Mouse (Mus musculus) telencephalon, adult 2 months (tissue): Measurements from ENCODE around the gene Cux2.

ENCODE experiments used
- DNase-seq: peaks from one replicate; pipeline ENCODE4 v3.0.0-alpha.2; 2011; ENCODE audit warnings: low read depth, low spot score

The Cux2 gene

DNA sequence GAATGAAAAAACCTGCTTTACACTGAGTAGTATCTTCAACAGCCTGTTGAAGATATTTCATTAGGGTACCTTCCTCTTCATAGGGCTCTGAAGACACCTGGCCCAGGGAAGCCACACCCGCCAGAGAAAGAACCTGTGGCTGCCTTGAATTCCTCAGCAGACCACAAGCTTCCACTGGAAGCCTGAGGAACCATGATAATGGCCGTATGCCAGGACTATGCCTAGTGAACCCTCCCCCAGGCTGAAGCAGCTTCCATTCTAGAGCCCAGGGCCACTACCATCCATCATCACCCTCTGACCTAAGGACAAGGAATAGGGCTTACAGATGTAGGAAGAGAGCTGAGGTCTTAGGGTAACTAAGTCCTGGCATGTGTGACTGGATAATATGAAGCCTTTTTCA is 229.7 kb downstream of the Cux2 start:
- DNase-seq: no peak

DNA sequence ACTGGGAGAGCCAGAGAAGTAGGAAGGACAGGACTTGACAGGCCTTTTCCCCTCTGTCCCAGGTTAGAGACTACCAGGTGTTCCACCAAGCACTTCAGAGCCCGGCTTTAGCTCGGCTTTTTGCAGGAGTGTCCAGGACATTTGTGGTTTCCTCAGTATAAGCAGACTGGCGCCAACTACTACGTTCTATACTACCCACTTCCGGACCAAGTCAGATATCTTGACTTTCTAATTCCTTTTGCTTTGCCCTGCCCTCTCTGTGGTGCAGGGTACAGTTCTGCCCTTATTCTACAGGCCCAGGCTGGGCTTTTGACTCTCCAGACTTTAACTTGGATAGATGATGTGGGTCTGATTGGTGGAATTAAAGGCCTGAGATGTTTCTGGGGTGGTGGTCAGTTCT is 230.3 kb downstream of the Cux2 start:
- no peak for DNase-seq

DNA sequence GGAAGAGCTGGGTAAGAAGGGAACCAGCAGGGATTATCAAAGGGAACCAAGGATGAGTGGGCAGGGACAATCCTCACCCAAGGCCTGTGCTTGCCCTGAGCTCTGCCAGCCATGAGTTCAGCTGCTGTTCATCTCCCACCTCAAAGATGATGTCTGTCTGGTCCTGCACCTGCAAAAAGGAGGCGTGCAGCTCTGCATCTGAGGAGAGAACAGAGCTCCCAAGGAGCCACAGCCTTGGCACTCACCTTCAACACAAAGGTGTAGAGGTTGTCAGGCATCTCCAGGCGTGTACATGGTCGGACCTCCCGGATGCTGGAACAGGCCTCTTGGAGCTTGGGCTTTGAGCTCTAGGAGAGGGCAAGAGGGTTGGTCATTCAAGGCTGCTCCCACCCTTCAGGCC is 231.0 kb downstream of the Cux2 start:
- no peak for DNase-seq

DNA sequence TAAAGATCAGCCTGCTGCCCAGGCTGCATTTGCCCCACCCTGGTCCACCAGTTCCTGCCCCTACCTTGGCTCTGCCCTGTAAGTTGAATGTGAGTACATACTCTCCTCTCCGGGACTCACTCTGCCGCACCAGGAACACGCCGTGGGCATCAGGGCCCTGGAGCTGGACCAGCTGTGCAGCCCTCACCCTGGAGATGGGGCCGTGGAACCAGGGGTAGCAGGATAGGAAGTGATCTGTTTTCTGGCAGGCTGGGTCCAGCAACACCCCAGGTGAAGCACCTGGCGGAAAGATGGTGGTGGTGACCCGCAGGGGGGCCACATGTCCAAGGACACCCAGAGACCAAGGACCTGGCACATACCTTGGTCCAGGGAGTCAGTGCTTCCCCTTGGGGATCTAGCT is 231.5 kb downstream of the Cux2 start:
- no peak for DNase-seq

DNA sequence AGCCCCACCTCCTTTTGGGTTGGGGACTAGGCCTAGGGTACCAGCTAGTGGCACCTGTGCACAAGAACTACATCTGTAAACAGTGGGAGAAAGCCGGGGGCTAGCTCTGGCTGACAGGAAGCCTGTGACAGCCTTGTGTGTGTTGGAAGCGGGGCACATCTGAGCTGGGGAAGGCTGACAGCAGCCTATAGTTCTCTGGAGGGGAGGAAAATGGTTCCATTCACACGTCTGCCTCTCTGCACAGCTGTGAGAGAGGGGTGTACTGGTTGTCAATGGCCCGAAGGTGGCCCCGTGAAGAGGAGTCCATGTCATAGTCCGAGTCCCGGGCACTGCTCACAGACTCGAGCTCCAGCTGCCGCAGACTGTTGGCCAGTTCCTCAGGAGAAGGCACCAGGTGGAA is 232.4 kb downstream of the Cux2 start:
- DNase-seq: no peak

DNA sequence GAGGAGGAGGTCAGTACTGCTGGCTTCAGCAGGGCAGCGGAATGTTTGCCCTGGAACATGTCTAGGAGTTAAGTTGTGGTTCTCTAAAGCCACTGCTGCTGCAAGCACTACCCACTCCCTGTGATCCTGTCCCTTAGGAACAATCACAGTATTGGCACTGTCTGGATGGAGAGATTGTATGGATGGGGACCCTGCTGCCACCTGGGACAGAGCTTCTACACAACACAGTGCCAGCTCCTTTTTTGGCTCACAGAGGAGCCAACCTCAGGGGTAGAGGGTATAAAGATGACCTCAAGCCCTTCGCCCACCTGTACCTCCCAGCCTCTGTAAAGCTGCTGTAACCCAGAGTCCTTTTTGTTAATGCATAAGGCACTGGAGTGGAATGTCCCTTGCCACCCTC is 233.3 kb downstream of the Cux2 start:
- no peak for DNase-seq

DNA sequence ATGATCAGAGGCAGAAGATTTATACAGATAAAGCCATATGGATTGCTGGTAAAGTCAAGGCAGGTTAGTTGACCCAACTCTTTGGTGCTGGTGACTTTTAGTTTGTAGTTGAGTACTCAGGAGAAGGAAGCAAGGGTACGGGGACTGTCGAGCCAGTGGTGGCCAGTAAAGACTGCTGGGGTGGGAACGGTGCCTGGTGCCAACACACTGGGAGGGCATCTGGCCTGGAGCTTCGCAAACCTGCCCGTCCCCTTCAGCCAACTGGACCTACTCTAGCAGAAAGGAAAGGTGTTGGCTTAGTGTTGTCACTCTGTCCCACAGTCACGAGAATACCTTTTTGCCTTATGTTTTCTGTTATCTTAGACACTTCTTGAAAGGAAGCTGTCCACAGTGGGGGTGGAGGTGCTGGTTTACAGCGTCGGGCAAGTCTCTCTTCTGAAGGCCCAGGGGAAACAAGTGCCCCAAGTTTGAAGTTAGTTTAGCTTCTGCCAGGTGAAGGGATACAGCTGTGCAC is 234.0 kb downstream of the Cux2 start:
- DNase-seq: no peak

DNA sequence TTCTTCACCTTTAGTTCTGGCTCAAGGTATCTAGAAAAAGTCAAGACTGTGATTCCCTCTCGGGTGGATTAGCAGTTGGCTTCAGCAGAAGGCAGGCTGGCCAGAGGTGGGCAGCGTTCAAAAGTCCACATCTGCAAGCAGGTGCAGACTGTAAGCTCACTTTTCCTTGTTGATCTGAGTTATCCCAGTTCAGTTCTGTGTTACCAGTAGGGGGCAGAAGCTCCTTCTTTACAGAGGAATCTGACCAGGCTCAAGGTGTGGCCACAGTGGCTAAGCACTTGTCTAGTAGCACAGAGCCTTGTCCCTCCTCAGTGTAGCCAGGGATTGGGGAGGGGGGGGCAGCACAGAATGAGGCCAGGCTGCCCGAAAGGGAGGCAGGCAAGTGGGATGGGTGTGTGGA is 234.8 kb downstream of the Cux2 start:
- DNase-seq: no peak

DNA sequence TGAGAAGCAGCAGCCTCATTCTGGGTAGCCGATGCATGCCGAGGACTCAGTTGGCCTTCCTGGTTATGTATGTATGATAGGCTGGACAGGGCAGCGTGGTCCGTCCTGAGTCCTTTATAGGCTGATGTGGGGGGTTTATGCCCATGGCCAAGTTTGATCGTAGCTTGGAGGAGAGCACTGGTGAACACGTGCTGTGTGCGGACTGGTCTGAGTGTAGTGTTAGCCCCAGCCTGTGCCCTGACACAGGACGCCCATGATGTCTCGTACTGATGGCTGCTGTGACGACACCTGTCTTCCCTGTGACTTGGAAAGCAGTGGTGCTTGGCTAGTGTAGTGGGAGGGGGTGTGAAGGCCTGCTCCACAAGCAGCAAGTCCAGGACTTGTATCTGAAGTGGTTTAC is 236.2 kb downstream of the Cux2 start:
- DNase-seq: no peak

DNA sequence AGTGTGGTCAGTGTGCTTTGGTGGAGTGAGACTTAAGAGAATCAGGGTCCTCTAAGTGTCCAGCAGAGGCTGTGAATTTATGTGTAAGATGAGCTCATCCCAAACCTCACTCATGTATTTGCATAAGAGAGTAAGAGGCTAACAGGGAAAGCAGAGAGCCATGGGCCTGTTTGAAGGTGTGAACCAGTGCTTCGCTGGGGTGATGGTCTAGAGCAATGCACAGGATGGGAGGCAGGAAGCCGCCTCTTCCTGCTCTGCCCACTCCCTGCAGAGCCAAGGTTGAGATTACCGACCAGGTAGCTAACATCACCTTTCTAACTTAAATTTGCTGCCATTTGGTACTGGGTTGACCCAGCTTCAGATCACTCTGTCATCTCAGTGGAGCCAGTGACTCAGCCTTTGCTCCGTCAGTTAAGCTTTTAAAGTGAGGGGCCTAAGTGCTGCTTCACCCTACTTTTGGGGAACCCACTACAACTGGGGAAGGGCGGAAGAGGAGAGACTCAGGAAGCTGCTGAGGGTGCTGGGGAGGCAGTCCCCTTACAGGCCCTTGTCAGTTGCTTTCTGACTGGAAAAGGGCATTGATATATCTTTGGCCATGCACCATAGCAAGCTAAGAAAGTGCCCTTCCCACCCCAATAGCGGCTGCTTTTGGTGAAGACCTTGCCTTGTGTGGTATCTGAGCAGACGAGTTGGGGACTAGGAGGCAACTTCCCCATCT is 237.2 kb downstream of the Cux2 start:
- DNase-seq: no peak

DNA sequence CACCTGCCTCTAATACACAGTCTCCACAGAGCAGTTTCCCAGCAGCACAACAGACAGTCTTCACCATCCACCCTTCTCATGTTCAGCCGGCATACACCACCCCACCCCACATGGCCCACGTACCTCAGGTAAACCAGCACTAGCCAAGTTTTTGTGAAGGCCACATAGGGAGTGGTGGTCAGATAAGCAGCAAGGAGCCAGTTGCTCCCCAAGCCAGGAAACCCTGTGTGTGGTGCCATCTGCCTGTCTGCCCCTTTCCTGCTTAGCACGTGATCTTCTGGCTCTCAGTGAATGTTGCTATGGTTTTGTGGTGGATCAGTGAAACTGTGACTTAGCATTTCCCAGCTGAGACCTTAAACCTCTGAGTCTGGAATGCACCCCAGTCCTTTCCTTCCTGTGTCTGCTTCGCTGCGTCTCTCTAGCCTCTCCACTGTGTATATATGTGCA is 238.4 kb downstream of the Cux2 start:
- DNase-seq: no peak

DNA sequence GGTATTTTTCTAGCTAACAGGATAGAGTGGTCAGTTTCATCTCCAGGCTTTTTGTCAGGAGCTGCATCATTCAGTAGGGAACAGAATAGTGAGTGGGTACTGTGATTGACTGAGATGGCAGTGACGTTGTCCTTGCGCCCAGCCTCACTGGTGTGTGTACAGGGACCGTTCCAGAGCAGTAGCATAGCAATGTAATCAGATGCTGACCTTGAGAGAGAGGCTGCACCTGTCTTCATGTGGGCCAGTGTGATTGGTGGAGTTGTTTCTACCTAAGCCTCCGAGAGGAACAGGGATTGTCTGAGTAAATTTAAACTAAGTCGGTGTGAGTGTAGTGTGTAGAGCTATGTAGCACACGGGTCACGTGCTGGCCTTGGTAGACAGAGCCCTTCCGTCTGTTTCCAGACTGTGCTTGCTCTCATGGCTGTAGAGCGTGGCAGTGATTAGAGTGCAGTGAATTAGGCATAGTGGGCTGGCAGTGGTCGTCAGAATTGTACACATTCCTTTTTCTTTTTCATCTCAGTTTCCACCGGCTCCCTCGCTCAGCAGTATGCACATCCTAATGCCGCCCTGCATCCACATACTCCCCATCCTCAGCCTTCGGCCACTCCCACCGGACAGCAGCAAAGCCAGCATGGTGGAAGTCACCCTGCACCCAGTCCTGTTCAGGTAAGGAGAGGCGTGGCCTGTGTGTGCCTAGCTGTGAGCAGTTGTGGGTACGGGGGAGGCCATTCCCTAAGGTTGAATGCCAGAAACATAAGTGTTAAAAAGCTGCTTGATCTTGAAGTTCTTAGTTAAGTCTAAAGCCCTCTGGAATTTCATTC is 239.4 kb downstream of the Cux2 start:
- DNase-seq: no peak

DNA sequence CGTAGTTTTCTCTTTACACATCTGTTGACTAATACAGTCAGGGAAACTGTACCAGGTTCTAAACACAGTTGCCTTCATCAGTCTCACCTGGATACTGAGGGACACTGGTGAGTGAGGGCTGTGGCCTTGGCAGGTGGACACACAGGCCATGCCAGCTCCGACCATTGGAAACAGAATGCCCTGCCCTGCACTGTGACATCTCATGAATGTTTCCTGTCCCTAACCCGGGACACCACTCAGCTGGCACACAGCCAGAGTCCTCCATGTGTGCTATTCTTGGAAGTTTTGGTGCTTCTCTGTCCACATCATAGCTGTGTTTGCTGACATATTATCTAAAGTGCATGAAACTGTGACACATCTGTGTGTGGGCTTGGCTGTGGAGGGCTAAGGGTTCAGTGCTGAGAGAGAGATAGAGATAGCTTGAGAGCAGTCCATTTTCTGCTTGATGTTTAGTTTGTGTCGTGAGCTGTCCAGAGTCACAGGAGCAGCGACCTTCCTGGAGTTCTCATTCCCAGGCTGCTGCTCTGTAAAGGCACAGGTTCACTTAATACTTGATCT is 240.2 kb downstream of the Cux2 start:
- no peak for DNase-seq

DNA sequence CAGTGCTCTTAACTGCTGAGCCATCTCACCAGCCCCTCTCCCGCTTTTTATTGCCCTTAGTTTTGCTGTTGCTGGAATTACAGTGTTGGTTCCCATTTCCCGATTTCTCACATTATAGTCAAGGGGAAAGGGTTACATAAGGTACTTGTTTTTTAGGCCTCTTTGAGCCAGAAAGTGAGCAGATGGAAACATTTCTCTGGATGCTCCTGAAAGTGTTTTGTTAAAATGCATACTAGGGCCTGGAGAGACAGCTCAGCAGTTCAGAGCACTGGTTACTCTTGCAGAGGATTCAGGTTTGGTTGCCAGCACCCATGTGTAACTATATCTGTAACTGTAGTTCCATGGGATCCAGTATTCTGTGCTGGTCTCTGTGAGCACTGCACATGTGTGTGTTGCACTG is 241.7 kb downstream of the Cux2 start:
- no peak for DNase-seq

DNA sequence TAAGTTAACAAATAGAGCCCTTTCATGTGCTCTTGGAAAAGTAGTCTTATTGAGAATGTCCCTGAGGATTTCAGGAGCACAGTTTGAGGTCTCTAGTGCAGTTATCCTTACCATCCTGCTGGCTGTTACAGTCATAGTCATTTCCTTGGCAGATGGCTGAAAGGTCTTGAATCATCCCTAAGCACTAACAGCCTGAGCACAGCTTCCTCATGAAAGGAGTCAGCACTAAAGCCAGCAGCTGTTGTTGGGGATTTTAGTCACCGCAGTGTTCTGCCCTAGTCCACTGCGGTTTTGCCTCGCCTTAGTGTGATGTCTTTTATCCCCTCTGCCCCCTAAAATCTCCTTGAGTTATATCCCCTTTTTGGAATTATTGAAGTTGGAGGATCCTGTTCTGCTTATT is 242.7 kb downstream of the Cux2 start:
- no peak for DNase-seq
